Mouse (Mus musculus) liver, adult 2 months (tissue): Measurements from ENCODE around the gene Saa4.

Experiments used
- CTCF ChIP-seq: fragments of 200-500 bp; IDR thresholded peaks from 2 replicates; pipeline ENCODE4 v1.5.1; 2011; ENCODE audit warnings: low read depth, low read length, control low read depth
- POLR2A ChIP-seq: fragments of 200-500 bp; IDR thresholded peaks from 2 replicates; pipeline ENCODE4 v1.6.1; 2011; ENCODE audit warnings: low read length, control low read depth; ENCODE audit not compliant: insufficient read depth; ENCODE audit errors: extremely low read depth

DNA sequence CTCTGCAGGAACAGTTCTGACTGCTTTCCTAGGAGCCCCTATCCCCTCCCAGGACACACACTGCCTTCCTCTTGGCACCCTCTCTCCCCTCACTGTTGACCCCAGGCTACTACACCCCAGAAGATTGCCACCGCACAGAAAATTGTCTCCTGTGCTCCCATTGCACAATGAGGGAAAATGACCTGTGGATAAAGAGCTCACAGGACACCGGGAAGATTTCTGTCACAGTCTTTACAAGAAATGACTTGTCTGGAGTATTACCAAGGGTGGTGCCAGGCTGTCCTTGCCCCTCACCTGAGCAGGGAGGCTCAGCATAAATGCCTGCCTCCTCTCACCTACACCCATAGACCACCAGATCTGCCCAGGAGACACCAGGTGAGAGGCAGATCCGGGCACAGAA is 19.1 kb upstream of the Saa4 start, which contains the start of gene Saa2:
- TF ChIP-seq CTCF (no peak), POLR2A (no peak)
